Mouse (Mus musculus): ENCODE measurements around the gene Oas1d.
"Not testable (repeated sequence)": the region's sequence is repeated elsewhere in the genome, so short reads cannot be mapped to it uniquely, and the experiment has no call there.

GRCm38 (mm10) chr5:120881681-120882080 is 32.7 kb upstream of the Oas1d start:
- TF ChIP-seq CTCF (IDR thresholded peaks at IDR 0.05; ENCODE audit: extremely low read depth, insufficient read depth, insufficient read length, insufficient replicate concordance); POLR2A (IDR thresholded peaks at IDR 0.05; ENCODE audit: low read depth, low read length): not testable (repeated sequence)

All from spleen, adult 2 months (tissue).